Mouse (Mus musculus) forelimb bud, embryonic 11.5 days (tissue): ENCODE data around the gene Gm20388.

Source experiments
- DNase-seq: peaks from one replicate; pipeline ENCODE4 v3.0.0-alpha.2; 2012; ENCODE audit warnings: low read depth, low spot score

Gene Gm20388

DNA sequence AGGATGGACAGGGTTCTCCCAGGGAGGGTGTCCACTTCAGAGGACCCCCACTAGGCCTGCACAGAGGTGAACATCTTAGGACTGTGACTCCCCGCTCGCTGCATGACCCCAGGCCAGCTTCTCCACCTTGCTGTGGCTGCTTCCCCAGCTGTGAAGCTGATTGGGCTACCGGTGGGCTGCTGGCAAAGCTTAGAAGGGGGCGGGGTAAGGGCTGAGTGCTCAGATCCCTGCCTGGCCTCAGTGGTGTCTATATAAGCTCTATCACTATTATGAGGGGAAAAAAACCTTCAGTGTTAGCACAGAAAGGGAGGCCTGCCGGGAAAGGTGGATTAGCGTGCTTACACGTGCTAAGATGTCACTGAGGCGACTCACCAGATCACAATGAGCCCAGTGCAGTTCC, 501.2 kb downstream of the Gm20388 start:
- DNase-seq: no peak

DNA sequence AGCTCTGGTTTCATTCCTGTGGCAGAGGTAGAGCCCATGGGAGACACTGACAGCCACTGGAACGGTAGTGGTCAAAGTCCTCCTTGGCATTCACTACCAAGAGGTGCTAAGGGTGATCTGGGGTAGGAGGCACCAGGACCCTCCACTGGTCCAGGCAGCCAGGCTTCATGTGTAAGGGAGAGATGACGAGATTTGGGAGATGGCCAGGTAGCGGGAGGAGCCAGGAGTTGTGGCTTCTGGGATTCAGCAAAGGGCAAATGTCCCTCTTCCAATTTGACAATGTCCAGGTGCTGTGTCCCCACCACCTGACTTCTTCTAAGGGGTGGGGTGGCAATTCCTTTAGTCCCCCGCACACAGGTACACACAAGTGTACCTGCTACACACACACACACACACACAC, 501.7 kb downstream of the Gm20388 start:
- no peak for DNase-seq

DNA sequence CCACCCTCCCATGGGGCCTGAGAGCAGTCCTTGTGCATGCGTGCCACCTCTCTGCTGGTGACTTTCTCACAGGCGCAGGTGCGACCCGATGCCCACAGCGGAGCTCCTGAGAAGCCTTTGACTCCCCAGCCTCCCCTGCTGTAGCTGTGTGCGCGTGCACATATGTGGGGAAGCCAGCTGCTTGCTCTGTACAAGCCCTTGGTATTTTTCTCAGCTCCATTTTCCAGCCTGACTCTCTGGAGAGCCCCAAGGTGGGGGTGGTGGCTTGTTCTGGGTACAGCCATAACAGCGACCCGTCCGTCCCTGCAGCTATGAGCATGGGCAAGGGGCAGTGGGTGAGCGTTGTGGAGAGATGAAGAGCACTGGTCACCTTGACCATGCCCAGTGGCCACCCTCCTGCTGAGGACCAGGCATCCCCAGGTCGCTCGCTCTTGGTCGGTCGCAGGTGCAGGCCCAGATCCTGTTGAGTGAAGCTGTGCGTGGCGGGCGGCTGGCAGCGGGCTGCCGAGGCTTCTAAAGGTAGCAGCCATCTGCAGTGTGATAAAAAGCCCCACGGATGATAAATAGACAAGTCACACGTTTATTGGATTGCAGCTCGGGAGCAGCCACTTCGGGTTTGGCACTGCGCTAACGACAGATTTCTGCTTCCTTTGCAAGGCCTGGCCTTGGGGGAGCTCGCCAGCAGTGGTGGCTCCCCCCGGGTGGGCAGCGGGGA, 502.4 kb downstream of the Gm20388 start:
- no peak for DNase-seq

DNA sequence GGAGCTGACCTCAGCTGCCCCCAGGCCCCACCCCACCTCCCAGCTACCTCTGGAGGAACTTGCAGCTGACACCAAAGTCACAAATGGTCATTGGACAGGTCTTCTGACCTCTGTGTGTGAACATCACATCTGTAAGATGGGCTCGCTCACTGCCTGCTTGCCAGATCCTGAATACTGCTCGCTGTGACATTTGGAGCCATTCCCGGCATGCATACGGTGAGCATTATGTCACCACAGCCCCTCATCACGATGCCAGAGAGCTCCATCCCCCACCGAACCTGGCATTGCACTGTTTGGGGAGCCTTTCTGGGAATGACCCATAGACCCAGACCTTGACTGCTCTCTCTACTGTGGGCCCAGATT, 503.0 kb downstream of the Gm20388 start:
- no peak for DNase-seq

DNA sequence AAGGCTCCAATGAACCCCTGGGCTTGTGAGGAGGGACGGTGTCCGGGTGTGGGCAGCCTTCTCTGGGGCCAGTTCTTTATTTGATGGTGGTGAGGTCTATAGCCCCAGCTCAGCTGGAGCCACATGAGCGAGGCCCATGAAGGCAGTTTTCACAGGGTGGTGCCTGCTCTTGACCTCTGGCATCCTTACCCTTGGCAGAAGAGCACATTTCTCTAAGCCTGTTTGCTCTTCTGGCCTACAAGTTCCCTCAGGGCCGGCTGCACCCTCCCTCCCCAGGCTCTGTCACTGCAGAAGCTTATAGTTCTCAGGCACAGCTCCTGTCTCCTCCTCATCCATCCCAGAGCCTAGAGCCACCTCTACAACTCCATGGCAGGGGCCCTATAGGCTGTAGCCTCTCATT, 503.6 kb downstream of the Gm20388 start:
- DNase-seq: no peak

DNA sequence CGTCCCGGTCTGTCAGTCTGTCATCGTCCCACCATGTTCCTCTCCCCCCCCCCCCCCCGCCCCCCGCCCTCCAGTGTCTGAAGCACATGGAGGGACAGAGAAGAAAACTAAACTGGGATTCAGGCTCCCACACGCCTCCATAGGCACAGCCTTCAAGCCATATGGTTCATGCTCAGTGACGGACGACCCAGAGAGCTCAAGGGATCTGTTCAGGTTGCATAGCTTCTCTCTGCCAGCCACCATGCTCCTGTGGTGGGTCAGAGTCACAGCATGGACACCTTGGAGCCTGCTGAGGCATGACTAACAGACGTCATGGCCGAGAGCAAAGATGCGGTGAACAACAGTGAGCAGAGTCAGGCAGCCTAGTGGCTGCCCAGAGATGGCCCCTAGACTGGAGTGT, 504.8 kb downstream of the Gm20388 start:
- DNase-seq: no peak

DNA sequence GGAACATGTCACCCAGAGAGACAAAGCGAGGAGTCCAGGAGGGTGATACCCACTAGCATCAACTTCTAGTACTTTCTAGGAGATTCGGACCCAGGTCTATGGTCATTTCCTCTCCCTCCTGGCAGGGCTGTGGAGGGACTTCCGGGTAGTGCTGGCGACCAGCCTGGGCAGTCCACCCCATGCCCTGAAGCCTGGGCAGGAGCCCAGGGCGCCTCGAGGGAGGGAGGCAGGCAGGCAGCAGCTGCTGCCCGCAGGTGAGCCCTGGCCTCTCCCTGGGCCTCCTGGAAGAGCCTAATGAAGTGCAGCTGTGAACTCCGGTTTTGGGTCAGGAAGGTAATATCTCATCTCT, 505.5 kb downstream of the Gm20388 start:
- DNase-seq: no peak

DNA sequence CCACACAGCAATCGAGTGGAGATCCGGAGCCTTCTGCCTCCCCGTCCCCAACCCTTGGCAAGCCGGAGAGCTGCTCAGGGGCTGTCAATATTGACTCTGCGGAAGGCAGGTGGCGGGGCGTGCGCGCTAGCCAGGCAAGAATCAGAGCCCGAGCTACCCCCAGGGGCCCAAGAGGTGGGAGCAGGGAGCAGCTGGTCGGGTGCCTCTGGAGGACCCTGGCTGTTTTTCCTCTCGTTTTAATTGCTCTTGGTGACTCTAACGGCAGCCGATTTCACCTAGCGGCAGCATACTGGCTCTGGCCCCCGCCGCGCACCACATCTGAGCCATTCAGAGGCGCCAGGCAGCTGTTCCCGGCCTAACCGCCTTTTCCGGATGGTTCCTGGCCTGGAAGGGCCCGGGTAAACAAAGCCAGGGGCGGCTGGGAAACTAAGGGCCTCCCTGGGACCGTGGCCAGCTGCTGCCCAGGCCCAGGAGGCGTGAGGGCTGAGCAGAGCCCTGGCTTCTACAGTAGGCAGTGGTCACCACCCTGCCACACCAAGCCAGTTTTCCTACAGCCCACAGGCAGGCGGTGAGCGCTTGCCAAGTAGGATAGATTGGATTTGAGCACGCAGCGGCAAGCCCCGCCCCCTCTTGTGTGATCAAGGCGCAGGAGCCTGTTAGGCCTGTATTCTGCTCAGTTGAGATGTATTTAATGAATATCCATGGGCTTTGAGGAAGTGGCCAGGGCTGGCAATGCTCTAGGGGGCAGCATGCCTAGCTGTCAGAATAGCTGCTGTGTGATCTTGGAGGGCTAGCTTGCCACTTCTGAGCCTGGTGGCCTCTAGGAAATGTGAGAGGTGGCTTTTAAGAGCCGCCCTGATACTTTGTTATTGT, 506.1 kb downstream of the Gm20388 start:
- DNase-seq: peak; percentile 72

DNA sequence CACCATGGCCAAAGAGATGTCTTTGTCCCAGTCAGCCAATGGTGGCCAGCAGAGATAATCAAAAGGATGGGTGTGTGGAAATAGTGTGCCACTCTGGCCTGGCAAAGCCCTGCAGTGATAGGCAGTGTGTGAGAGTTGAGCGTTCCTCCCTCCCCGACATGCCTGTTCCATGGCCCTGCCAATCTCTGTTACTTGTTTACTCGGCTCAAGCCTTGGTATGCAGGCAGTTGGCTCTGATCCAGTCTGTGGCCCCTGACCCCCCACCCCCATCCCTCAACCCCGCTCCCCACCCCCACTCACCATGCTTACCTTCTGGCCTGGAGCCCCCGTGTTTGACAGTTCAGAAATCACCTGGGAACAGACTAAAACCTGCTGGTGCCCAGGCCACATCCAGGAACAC, 507.5 kb downstream of the Gm20388 start:
- DNase-seq: no peak

DNA sequence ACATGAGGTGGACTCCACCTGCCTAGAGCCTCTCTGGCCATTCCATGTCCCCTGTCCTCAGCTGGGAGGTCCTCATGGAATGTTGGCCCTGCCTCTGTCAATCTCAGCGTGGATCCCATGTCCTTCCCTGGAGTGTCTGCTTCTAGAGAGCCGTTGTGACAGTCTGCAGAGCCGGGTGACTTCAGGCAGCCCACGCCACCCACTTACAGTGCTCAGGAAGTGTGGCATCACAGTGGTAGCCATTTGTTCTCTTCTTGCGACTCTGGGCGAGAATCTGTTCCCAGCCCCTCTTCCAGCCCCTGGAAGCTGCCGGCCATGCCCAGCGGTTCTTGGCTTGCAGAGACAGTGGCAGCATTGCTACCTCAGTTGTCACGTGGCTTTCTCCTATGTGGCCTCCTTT, 509.0 kb downstream of the Gm20388 start:
- DNase-seq: no peak

DNA sequence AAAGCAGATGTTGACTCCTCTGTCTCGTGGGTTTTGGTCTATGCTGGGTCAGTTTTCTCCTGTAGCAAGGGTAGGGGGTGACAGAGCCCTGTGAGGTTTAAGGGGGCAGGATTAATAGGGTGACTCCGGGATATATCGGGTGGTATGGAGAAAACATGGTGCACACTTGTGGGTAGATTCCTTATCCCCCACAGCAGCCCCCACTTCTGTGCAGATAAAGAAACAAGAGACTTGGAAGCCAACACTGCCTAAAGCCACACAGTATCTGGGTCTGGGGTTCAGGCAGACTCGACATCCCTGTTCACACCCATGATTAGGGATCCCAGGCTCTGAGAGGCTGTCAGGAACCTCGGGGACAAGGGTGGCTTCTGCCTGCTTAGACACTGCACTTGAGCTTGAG, 509.6 kb downstream of the Gm20388 start:
- DNase-seq: no peak

DNA sequence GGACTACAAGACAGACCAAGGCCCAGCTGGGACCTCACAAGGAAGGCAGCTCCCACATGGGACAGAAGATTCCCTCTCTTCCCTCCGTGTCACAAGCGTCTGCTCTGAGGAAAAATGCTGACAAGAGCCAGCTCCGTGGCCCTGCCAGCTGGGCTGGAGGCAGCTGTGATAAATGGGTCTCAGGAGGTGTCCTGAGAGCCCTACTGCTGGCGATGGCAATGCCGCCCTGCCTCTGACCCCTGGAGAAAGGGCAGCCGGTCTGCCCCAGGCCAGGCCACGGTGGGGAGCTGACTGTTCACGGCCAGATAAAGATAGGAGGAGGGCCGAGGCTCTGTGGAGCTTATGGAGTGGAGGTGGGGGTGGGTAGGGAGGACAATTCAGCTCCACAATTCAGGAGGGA, 511.0 kb downstream of the Gm20388 start:
- DNase-seq: no peak

DNA sequence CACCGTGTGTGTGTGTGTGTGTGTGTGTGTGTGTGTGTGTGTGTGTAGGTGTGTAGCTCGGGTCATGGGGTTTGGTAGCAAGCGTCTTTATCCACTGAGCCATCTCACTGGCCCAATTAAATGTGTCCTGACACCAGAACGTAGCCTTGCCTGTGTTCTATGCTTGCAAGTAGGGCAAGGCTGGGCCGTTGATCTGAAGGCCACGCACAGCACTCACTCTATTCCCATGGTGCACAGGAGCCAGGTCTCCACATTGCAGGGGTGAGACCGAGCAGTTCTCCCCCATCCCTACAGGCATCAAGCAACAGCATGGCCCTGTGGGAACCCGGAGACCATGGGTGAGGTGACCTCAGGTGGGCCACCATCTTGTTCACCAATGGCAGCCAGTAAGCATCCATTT, 511.6 kb downstream of the Gm20388 start:
- DNase-seq: no peak

DNA sequence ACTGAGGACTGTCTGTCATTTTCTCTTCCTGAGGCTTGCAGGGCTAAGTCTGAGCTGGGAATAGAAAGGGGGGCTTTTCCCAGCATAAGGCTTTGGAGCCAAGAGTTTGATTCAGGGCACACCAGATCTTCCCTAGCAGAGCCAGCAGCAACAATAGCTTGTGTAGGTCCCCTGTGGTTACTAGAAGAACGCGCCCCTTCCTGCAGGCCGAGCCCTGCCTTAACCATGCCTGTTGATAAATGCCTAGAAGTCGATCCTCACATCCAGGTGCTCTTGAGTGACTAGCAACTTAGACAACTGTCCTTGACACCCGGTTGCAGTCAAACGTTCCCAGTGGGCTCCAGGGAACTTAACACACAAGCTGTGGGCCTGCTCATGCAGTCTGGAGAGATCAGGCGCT, 512.9 kb downstream of the Gm20388 start:
- no peak for DNase-seq

DNA sequence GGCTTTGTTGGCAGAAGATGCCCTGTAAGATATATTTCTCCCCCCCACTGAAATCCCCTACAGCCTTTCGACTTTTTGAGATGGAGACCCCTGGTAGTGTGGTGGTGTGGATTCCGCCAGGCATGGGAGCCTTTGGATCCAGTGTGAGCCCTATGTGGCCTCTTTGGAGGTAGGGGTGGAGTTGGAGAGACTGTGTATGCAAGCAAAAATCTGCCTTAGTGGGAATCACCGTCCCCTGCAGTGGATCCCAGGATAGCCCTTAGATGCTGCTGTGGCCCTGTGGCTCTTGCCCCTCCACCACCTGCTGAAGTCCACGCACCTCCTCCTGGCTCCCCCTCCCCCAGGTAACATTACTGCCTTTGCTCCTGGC, 514.2 kb downstream of the Gm20388 start:
- DNase-seq: no peak

DNA sequence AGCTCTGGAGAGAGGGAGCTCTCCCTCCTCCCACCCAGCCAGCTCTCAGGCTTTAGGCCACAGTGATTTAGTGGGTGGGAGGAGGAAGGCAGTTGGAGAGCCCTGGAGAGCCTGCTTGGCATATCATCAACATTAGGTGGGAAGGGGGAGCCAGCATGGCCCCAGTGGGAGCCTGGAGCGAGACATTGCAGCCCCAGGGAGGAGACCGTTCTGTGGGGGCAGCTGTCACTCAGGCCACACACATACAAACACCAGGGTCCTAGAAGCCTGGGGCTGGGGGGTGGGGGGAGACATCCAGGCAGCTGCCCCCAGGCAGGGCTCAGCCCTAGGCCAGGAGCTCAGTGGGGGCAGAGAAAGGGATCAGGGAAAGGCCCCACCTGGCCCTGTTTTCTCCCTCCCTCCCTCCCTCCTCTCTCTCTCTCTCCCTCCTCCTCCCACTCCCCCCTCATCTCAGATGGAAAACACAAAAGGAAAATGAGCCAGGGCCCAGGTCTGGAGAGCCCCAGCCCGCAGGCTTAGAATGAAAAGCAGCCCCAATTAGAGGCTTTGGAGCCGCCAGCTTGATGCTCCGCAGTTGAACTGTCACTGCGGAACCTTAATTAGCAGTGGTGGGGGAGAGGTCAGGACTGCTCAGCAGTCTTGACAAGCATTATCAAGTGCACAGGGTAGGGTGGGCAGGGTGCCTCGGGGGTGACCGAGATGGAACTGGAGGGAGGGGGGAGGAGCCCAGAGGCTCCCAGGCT, 514.7 kb downstream of the Gm20388 start:
- DNase-seq: peak; percentile 67

DNA sequence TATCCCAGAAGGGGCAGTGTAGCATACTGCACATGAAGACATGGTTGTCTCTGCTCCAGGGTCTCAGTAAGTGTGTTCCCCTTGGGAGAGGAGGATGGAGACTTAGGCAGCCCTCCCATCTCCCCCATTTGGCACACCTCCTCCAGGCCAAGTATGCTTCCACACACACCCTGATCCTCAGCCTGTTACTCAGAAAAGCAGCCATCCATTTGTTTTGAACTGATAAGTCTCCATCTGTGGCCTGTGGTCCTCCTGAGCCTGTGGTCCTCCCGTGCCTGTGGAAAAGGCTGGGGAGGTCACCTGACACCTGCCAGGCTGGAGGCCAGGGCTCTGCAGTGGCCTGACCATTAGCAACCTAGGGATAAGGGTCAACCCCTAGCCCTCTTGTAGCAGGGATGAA, 515.5 kb downstream of the Gm20388 start:
- no peak for DNase-seq

DNA sequence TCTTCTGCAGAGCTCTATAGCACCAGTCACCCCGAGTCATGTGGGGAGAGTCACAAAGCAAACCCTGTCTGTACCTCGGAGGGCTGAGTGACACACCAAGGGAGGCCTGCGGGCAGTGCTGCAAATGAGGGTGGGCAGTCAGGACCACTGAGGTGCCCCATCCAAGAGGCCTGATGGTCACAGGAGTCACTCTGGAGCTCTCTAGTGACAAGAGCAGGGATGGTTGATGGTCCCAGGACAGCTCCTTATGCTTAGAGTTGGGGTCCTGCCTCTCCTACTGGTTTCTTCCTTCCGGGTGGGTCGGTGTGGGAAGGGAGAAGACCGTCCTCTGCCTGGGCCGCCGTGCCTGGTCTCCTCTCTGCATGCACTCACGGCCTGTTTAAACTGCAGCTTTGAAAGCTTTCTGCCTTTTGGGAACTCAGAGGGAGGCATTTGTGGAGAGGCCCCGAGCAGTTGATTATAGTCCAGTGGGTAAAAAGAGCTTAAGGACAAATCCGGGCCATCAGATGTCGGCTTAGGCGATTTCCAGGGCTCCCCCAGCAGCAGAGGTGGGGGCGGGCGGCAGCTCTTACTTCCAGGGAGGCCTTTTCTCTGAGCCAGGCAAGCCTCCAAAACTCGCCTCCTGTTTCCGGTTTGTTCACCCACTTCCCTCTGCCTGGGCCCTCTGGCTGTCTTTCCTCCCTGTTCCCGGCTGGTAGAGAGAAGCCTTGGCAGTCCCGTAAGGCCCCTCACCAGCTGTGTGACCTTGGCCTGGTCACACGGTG, 516.2 kb downstream of the Gm20388 start:
- DNase-seq: no peak

DNA sequence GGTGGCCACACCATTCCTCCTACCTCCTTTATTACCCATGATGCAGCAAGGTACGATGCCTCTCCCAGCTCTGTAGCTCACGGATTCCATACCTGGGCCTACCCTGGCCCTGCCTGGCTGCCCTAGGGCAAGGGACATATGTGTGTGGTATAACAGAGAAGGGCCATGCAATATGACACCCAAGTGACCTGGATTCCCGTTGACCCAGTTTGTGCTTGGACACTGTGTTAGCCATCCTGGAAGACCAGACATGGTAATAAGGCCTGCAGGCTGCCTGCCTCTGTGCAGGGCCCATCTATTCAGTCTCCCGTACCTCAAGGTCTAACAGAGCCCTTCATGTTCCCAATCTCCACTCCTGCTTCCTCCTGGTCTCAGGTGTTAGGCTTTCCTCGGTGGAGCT, 517.9 kb downstream of the Gm20388 start:
- no peak for DNase-seq

DNA sequence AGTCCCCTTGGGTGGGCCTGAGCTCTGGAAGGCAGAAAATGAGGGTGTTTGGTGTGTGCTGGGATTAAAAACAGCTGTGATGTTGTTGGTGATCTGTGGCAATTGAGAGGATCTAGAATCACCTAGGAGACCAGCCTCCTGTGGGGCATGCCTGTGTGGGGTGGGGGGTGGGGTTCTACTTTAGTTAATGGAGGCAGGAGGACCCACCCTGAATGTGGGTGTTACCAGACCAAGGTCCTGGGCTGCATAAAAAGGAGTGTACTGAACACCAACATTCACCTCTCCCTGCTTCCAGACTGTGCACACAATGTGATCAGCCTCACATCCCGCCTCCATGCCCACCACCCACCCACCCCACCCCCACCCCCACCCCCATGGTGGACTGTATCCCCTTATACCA, 518.5 kb downstream of the Gm20388 start:
- no peak for DNase-seq

DNA sequence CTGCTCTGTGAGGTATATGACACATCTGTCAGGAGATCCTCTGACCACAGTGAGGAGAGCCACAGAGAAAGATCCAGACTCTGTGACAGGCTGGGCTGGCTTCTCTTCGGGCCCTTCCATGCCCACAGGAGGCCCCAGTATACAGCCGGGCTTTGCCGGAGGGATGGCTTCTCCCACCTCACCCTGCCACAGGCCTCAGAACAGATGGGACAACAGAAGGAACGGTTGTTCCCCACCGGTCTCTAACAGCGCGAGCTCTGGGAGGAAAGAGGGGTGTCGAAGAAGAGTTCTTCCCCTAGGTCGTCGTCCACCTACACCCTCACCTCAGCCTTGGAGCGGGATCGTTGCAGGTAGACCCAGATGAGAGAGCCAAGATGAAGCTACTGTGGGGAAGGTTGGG, 520.4 kb downstream of the Gm20388 start:
- DNase-seq: no peak

DNA sequence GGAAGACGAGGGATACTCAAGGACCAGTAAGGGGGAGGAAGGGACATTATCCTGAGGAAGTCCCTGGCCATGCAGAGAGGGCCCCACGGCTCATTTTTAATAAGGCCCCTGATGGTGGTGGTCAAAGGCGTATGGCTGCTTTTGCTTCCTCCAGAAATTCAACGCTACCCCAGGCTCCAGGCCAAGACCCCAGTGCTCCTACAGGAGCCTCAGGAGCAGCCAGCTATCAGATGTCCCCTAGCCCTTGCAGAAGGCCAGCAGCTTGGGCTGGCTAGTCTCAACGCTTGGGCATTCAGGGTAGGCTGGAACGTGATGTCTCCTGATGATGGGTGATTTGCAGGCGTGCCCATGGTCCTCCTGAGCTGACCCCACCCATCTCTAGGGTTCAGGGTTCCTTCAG, 521.8 kb downstream of the Gm20388 start:
- no peak for DNase-seq
